Mouse (Mus musculus) cerebellum, adult 11 months (tissue): ENCODE measurements around the gene Gria3.

ENCODE experiments used
- DNase-seq: peaks from one replicate; pipeline ENCODE4 v3.0.0; 2022

Gene Gria3

DNA sequence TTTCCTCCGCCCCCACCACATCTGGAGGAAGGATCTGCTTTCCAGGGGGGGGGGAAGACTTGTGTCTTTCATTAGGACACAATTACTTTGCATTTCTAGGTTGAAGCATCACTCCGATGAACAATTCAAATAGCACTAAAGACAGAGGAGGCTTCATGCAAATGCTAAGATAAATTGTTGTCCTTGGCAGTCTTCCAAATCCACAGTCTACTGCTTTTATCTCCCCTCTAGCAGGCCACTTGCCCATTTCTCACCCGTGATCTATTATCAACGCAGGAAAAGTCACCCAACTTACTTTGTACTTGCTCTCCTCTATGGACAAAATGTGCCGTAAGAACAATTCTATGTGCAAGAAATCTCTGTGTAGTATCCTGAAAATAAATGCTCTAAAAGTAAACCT is 178.1 kb downstream of the Gria3 start:
- DNase-seq, result no peak

DNA sequence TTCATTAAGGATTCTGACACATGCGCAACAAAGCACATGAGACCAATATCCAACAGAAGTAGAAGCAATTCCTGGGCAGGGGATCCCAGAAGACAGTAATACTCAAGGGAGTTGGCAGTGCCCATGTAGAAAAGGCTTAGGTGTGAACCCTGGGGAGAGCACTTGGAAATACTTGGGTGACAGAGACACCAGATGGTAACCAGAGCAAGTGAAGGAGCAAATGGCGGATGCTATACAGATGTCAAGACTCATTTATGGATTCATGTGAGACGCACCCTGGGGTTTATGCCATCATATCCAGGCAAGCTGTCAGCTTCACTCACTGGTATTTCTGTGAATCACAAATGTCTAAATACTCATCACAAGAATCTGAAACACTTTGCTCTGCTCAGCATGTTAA is 187.0 kb downstream of the Gria3 start:
- no peak for DNase-seq

DNA sequence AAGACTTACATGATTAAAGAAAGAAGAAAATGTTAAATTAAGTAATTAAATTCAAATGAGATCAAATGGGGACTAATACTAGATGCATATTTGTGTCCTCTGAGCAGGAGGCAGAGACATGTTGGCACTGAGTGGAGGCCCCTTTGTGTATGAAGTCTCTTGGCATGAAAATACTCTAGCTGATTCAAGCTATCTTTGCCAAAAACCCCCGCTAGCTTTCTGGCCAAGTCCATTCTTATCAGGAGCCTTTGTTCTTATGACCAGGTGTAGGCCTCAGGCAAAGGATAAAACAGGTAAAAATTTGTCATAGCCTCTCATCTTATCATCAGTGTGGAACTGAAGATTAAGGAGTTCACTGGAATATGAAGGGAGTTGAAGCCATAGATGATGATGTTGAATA is 206.5 kb downstream of the Gria3 start:
- DNase-seq, result no peak

DNA sequence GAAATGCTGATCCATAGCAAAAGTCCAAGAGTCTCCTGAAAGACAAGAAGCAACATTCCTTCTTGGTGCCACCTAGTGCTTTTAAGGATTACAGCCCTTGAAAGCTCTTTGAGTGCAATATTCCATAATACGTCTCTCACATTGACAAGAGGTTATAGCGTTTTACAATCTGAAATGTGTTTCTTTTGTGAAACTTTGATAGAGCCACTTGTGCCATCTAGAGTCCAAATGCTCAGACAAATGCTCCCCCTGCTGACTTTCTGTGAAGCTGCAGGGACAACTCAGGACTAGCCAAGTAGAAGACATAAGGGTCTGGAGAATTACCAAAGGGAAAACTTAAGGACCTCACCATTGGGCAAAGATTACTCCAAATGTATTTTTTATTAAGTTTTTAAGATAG is 214.3 kb downstream of the Gria3 start:
- DNase-seq, result no peak

DNA sequence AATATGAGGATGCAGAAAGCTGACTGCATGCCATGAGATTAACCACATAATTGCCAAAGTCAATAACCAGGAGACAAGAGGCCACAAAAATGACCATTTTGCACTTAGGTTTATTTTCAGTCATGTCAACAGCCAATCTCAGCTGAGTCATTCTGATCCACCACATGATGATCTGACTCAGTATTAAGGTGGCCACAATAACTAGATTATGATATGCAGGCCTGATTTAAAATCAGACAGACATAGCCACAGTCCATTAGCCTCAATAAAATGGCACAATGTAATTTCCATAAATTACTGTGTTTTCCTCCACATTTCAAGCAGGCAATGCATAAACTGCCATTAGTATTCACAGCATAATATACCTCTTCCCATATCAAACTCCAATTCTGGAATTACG is 216.3 kb downstream of the Gria3 start:
- no peak for DNase-seq

DNA sequence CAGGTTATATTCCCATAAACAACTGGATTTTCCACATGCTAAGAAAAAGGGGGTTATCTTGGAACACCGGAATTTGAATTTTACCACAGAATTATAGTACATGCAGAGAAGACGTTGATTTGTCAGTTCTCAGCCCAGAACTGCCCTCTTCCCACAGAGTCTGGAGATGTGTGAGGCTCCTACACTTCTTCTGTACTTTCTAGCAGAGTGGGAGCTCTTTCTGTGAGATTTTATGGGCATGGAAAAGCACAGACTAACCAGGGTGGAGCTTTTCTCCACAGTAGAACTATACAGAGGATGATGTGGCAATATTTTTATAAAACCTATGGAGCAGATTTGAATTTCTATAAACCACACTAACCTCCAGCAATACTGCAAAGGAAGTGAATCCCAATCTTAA is 217.7 kb downstream of the Gria3 start:
- no peak for DNase-seq

DNA sequence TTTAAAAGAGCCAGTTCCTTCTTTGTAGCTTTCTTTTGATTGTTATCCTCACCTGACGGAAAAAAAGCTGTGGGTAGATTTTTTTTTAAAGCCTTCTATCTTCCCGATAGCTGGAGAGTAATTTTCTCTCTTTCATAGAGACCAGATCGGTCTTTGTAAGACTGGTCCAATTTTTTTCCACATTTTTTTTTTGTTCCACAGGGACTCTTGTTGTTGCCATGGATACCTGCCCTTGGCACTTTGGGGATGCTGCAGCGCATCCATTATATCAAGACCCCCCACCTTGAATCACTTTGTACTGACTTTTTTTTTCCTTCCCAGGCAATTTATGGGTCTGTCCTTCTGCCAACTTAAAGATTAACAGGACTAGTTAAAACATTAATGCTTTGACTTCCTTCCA is 232.9 kb downstream of the Gria3 start:
- DNase-seq, result no peak

DNA sequence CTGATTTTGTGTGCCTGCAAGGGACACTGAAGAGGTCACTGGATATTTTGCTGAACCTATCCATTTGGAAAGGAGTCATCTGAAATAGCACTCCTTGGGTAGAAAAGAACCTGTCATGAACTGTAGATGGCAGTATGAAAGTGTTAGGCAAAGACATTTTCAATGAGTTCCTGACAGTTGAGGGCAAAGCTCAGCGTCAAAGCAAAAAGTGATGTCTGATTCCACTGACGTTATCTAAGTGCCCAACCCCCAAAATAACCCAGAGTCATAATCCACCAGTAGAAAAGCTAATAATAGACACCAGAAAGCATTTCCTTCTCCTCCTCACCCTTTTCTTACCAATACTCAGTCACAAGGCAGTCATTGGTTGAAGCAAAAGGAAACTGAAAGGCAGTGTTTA is 244.3 kb downstream of the Gria3 start:
- DNase-seq, result no peak

DNA sequence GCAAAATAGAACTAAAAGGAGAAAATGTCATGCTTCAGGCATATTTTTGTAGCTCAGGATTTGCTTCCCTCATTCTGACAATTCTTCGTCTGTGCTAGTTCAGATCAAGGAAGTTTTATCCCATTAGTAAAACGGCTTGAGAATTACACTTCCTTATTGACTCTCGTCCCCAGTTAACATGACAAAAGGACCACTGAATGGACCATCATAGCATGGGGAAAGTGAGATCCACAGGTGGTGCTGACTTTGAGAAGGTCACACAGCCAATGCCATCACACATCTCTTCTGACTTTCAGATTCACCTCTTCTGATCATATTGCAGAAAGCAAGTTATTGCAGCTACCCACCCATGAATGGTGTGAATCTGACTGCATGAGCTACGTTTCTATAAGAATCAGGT is 257.1 kb downstream of the Gria3 start:
- DNase-seq, result no peak

DNA sequence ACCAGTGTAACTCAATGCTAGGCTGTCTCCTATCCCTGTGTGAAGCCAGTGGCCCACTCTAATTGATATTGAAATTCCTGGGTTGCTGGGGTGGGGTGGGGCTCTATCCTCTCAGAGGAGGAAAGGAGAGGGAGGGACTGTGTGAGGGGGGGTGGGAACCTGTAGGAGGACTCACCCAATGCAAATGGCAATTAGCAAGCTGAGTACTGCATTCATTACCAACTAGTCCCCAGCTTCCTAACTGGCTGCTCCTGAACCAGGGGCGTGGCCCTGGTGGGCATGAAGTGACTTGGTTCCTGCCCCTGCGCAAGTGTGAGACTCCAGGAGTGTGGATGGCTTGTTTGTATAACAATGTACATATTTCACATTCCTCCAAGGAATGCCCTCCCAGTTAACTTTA is 288.2 kb downstream of the Gria3 start:
- DNase-seq, result no peak

DNA sequence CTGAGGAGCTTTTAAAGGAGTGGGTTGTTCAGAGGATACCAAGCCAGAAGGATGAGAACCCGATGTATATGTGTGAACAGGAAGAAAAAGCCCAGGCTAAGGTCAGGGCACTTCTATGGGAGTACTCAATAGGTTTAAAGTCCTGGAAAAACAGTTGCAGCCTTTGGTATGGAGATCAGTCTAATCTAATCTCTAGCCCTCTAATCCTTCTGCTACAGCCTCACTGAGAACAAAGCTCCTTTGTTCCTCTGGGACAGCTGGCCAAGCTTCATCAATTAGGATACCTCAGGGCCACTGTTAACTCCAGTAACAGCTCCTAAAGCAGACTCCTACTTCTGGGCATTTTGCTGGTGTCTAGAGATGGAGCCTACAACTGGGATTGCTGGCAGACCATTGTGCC is 291.4 kb downstream of the Gria3 start:
- no peak for DNase-seq
